ENCODE assay signal across 11 mouse cellular contexts in genomic region chr19:48097942-48098596, GRCm38 (mm10).
DNase-seq lines count a peak whose midpoint lies in the region; ATAC-seq and TF ChIP-seq lines count a peak whose summit lies in the region.
"Had no signal": no experiment of that assay in that cellular context is flagged by ENCODE, and none has a peak within 500 bp of the region (broad histone marks: within the 10 kb centered on the region; RNA-seq: fewer than 3 reads in every experiment).

No protein-coding gene starts in this region.

- no peaks in the 10 kb centered on the region for H3K4me1 ChIP-seq in embryonic facial prominence, embryonic 14.5 days (ENCODE audit: control insufficient read depth, insufficient read depth, low read length)
- no peaks in the 10 kb centered on the region for H3K4me1 ChIP-seq in embryonic facial prominence, embryonic 10.5 days
- H3K4me1 ChIP-seq in heart, embryonic 10.5 days, result no peaks in the 10 kb centered on the region
- H3K4me1 ChIP-seq: limb, embryonic 10.5 days had no signal

- H3K9ac ChIP-seq in embryonic facial prominence, embryonic 14.5 days (ENCODE audit: low read depth, low read length), result no peak overlapping the region
- H3K9ac ChIP-seq: lung, embryonic 14.5 days had no signal

- 0 out of 2 replicates have a peak, but pooled peaks have one; percentile 37 for ATAC-seq in embryonic facial prominence, embryonic 14.5 days (ENCODE audit: low read depth)
- ATAC-seq in monocyte, adult 5-6 weeks (replicated peaks; ENCODE audit: insufficient number of reproducible peaks, low FRiP score, low TSS enrichment, poor library complexity, severe bottlenecking), result no peak
- ATAC-seq: Patski had no signal

- DNase-seq in embryonic facial prominence, embryonic 14.5 days (ENCODE audit: low spot score), result peak; percentile 57
- DNase-seq in embryonic facial prominence, embryonic 10.5 days (ENCODE audit: low spot score), result no peak
- peak; percentile 29 for DNase-seq in MN1 (ENCODE audit: low spot score)
- DNase-seq in frontal cortex, postnatal 36 days (ENCODE audit: low spot score in 2 of 2), result peak; percentile 75 to 78
- DNase-seq in left cerebral cortex, postnatal 10 days (ENCODE audit: extremely low spot score in 1 of 2, low spot score in 2 of 2), result peak; percentile 65 to 76
- DNase-seq in heart, embryonic 10.5 days (ENCODE audit: low spot score), result no peak
- DNase-seq in gastrocnemius, adult 2 months, result no peak
- DNase-seq: lung, embryonic 14.5 days had no signal

- WGBS in embryonic facial prominence, embryonic 14.5 days, result 49% methylated on average over 5 of the region's 5 CpGs
- 76% methylated on average over 5 of the region's 5 CpGs for WGBS in embryonic facial prominence, embryonic 10.5 days
- 71% methylated on average over 5 of the region's 5 CpGs for WGBS in heart, embryonic 10.5 days

- H3K36me3 ChIP-seq in embryonic facial prominence, embryonic 14.5 days (ENCODE audit: control insufficient read depth, insufficient read depth, low read length), result no peaks in the 10 kb centered on the region
- H3K36me3 ChIP-seq in embryonic facial prominence, embryonic 10.5 days (replicated peaks), result no peaks in the 10 kb centered on the region
- no peaks in the 10 kb centered on the region for H3K36me3 ChIP-seq in heart, embryonic 10.5 days
- H3K36me3 ChIP-seq: limb, embryonic 10.5 days had no signal

- TF ChIP-seq CTCF in gastrocnemius, adult 2 months (IDR thresholded peaks at IDR 0.05), result no peak

- no peak overlapping the region for H3K4me3 ChIP-seq in embryonic facial prominence, embryonic 14.5 days (ENCODE audit: low read depth, low read length)
- H3K4me3 ChIP-seq in embryonic facial prominence, embryonic 10.5 days, result no peak overlapping the region
- no peak overlapping the region for H3K4me3 ChIP-seq in heart, embryonic 10.5 days
- no peak overlapping the region for H3K4me3 ChIP-seq in gastrocnemius, adult 2 months
- H3K4me3 ChIP-seq: limb, embryonic 10.5 days had no signal

- H3K4me2 ChIP-seq in embryonic facial prominence, embryonic 14.5 days (ENCODE audit: low read depth, low read length), result no peak overlapping the region
- H3K4me2 ChIP-seq: lung, embryonic 14.5 days had no signal

- 0 out of 2 replicates have a peak, but pooled peaks cover 8% of the 10 kb centered on the region for H3K9me3 ChIP-seq in embryonic facial prominence, embryonic 14.5 days (ENCODE audit: control insufficient read depth, low read length)
- H3K9me3 ChIP-seq in embryonic facial prominence, embryonic 10.5 days, result no peaks in the 10 kb centered on the region
- H3K9me3 ChIP-seq in heart, embryonic 10.5 days, result no peaks in the 10 kb centered on the region
- H3K9me3 ChIP-seq: limb, embryonic 10.5 days had no signal

- H3K27ac ChIP-seq in embryonic facial prominence, embryonic 14.5 days (replicated peaks; ENCODE audit: low read depth, low read length), result no peak overlapping the region
- H3K27ac ChIP-seq in embryonic facial prominence, embryonic 10.5 days (replicated peaks), result no peak overlapping the region
- no peak overlapping the region for H3K27ac ChIP-seq in heart, embryonic 10.5 days
- no peak overlapping the region for H3K27ac ChIP-seq in gastrocnemius, adult 2 months
- H3K27ac ChIP-seq: limb, embryonic 10.5 days had no signal

- H3K27me3 ChIP-seq in embryonic facial prominence, embryonic 14.5 days (replicated peaks; ENCODE audit: control insufficient read depth, insufficient read depth, low read length), result no peaks in the 10 kb centered on the region
- no peaks in the 10 kb centered on the region for H3K27me3 ChIP-seq in embryonic facial prominence, embryonic 10.5 days (replicated peaks; ENCODE audit: low read depth, poor library complexity, severe bottlenecking)
- no peaks in the 10 kb centered on the region for H3K27me3 ChIP-seq in heart, embryonic 10.5 days (ENCODE audit: insufficient read depth, poor library complexity, severe bottlenecking)
- H3K27me3 ChIP-seq: Patski had no signal

- intact Hi-C loops in left cerebral cortex, postnatal 10 days (cut with DNase I), result no loop called here
- intact Hi-C loops in gastrocnemius, adult 2 months (cut with DNase I), result no loop called here

Comparison
In these comparisons a context has a peak if more than half of its experiments do, and no peak if none do; other contexts are left out.
1. DNase-seq: peak in embryonic facial prominence, embryonic 14.5 days (single experiment), MN1 (single experiment), frontal cortex, postnatal 36 days (2 of 2) and left cerebral cortex, postnatal 10 days (2 of 2); none in embryonic facial prominence, embryonic 10.5 days (single experiment), heart, embryonic 10.5 days (single experiment) and gastrocnemius, adult 2 months (single experiment).